Mouse (Mus musculus) G1E (cell line): ENCODE measurements around the gene Akap7. TPM values are rescaled to one million over a fixed set of nuclear protein-coding genes. Genes with fewer than 3 reads are reported as not detected.

Experiments
- ATAC-seq: 2 replicates; pipeline ENCODE4 v1.8.0; 2016; ENCODE audit warnings: mild to moderate bottlenecking; ENCODE audit not compliant: insufficient number of reproducible peaks, poor library complexity, low FRiP score, severe bottlenecking; ENCODE audit errors: extremely low read depth
- DNase-seq: peaks from one replicate; pipeline ENCODE4 v3.0.0; 2012; ENCODE audit warnings: low spot score
- H3K27me3 ChIP-seq: 2 replicates; pipeline ENCODE4 v1.6.1; 2012; ENCODE audit warnings: mild to moderate bottlenecking, low read length, inconsistent platforms; ENCODE audit not compliant: insufficient read depth
- H3K36me3 ChIP-seq: replicated peaks from 2 replicates; pipeline ENCODE3; 2012; ENCODE audit warnings: mild to moderate bottlenecking, inconsistent platforms
- H3K4me1 ChIP-seq: 2 replicates; pipeline ENCODE4 v1.6.1; 2012; ENCODE audit warnings: low read depth, low read length, inconsistent platforms, mixed read lengths; ENCODE audit not compliant: insufficient read depth
- H3K4me3 ChIP-seq: 2 replicates; pipeline ENCODE4 v1.5.1; 2012; ENCODE audit warnings: low read depth, mild to moderate bottlenecking, inconsistent platforms, low read length, moderate library complexity, mixed read lengths
- H3K9me3 ChIP-seq: replicated peaks from 2 replicates; pipeline ENCODE4 v1.6.1; 2012; ENCODE audit warnings: inconsistent platforms
- CTCF ChIP-seq: IDR thresholded peaks from 2 replicates; pipeline ENCODE4 v1.5.1; 2012; ENCODE audit warnings: low read depth, low read length, inconsistent platforms, mixed read lengths
- GATA1 ChIP-seq: IDR thresholded peaks from 2 replicates; pipeline ENCODE4 v1.6.1; 2012; ENCODE audit warnings: borderline replicate concordance, low read length, inconsistent platforms, mixed read lengths
- GATA2 ChIP-seq: IDR thresholded peaks from 2 replicates; pipeline ENCODE4 v1.6.1; 2012; ENCODE audit warnings: low read depth, low read length, inconsistent platforms, borderline replicate concordance
- POLR2AphosphoS5 ChIP-seq: IDR thresholded peaks from 2 replicates; pipeline ENCODE4 v1.6.1; 2012; ENCODE audit warnings: low read depth, low read length, inconsistent platforms; ENCODE audit not compliant: insufficient replicate concordance
- TAL1 ChIP-seq: conservative IDR thresholded peaks from 2 replicates; pipeline ENCODE4 v1.6.1; 2012; ENCODE audit warnings: low read depth, low read length, inconsistent platforms, mixed read lengths
- polyA plus RNA-seq: library from polyadenylated mRNA; stranded (reverse); fragments of >175 nt; gene quantifications from 2 replicates; pipeline ENCODE4 v1.2.3, GENCODE M21; 2012
- total RNA-seq, 2 experiments: library from RNA; stranded (forward) in 1 of 2; stranded (reverse) in 1 of 2; fragments of 200-1000 nt in 1 of 2; fragments of >200 nt in 1 of 2; fragmentation: Nextera tagmentation in 1 of 2; gene quantifications; 2 replicates each; pipeline ENCODE4 v1.2.3; 2014 to 2017

Akap7 gene
- total and polyA plus RNA-seq, 3 experiments = 0.27 TPM; not detected in 2

GRCm38 (mm10) chr10:25317665-25318064 is 10.0 kb upstream of the Akap7 start:
- ATAC-seq (no peak), DNase-seq (no peak)
- Histone ChIP-seq H3K4me1 (no peaks in the 10 kb centered on the region), H3K4me3 (no peak overlapping the region), H3K9me3 (no peaks in the 10 kb centered on the region), H3K36me3 (no peaks in the 10 kb centered on the region), H3K27me3 (no peaks in the 10 kb centered on the region)
- TF ChIP-seq TAL1 (no peak), GATA1 (no peak), POLR2AphosphoS5 (no peak), GATA2 (no peak), CTCF (no peak)

GRCm38 (mm10) chr10:25313856-25314584 is 6.3 kb upstream of the Akap7 start:
- no peak for ATAC-seq
- DNase-seq = no peak
- H3K36me3 ChIP-seq = no peaks in the 10 kb centered on the region
- no peak overlapping the region for H3K4me3 ChIP-seq
- no peaks in the 10 kb centered on the region for H3K27me3 ChIP-seq
- H3K4me1 ChIP-seq = no peaks in the 10 kb centered on the region
- H3K9me3 ChIP-seq = no peaks in the 10 kb centered on the region
- TF ChIP-seq GATA1 (no peak), CTCF (no peak), GATA2 (no peak), POLR2AphosphoS5 (no peak), TAL1 (no peak)

GRCm38 (mm10) chr10:25311554-25312212 is 4.0 kb upstream of the Akap7 start:
- Histone ChIP-seq H3K4me3 (no peak overlapping the region), H3K36me3 (no peaks in the 10 kb centered on the region), H3K27me3 (no peaks in the 10 kb centered on the region), H3K9me3 (no peaks in the 10 kb centered on the region), H3K4me1 (no peaks in the 10 kb centered on the region)
- DNase-seq (no peak), ATAC-seq (no peak)
- no peak for TF ChIP-seq GATA2
- no peak for TF ChIP-seq CTCF
- TF ChIP-seq GATA1 = no peak
- no peak for TF ChIP-seq POLR2AphosphoS5
- TF ChIP-seq TAL1 = no peak

- no peaks in the 10 kb centered on the region for H3K4me1 ChIP-seq
- no peaks in the 10 kb centered on the region for H3K9me3 ChIP-seq
- DNase-seq (no peak), ATAC-seq (no peak)
- H3K27me3 ChIP-seq = no peaks in the 10 kb centered on the region
- no peaks in the 10 kb centered on the region for H3K36me3 ChIP-seq
- H3K4me3 ChIP-seq = no peak overlapping the region
- no peak for TF ChIP-seq GATA2
- TF ChIP-seq TAL1 = no peak
- no peak for TF ChIP-seq GATA1
- no peak for TF ChIP-seq CTCF
- TF ChIP-seq POLR2AphosphoS5 = no peak
These were observed 3.1 kb upstream of the Akap7 start for GRCm38 (mm10) chr10:25310736-25311135.

- H3K9me3 ChIP-seq = no peaks in the 10 kb centered on the region
- TF ChIP-seq GATA2 (no peak), TAL1 (no peak), GATA1 (no peak), CTCF (no peak), POLR2AphosphoS5 (no peak)
- H3K27me3 ChIP-seq = no peaks in the 10 kb centered on the region
- ATAC-seq = no peak
- no peak overlapping the region for H3K4me3 ChIP-seq
- no peaks in the 10 kb centered on the region for H3K36me3 ChIP-seq
- no peaks in the 10 kb centered on the region for H3K4me1 ChIP-seq
- no peak for DNase-seq
These were observed 2.3 kb upstream of the Akap7 start for GRCm38 (mm10) chr10:25309996-25310395.

GRCm38 (mm10) chr10:25305146-25305545 is 2.5 kb downstream of the Akap7 start:
- no peak for TF ChIP-seq POLR2AphosphoS5
- TF ChIP-seq GATA1 = no peak
- no peak for TF ChIP-seq GATA2
- DNase-seq (no peak), ATAC-seq (no peak)
- 0 out of 2 replicates have a peak, but pooled peaks cover 2% of the 10 kb centered on the region for H3K27me3 ChIP-seq
- H3K9me3 ChIP-seq = no peaks in the 10 kb centered on the region
- H3K4me3 ChIP-seq = no peak overlapping the region
- H3K36me3 ChIP-seq = no peaks in the 10 kb centered on the region
- no peaks in the 10 kb centered on the region for H3K4me1 ChIP-seq

- no peaks in the 10 kb centered on the region for H3K4me1 ChIP-seq
- TF ChIP-seq POLR2AphosphoS5 (no peak), GATA2 (no peak), CTCF (no peak), GATA1 (no peak), TAL1 (no peak)
- H3K27me3 ChIP-seq = 0 out of 2 replicates have a peak, but pooled peaks cover 2% of the 10 kb centered on the region
- ATAC-seq = no peak
- no peak for DNase-seq
- H3K4me3 ChIP-seq = no peak overlapping the region
- no peaks in the 10 kb centered on the region for H3K36me3 ChIP-seq
- H3K9me3 ChIP-seq = no peaks in the 10 kb centered on the region
These were observed 3.1 kb downstream of the Akap7 start for GRCm38 (mm10) chr10:25304608-25305007.
